Mouse (Mus musculus): ENCODE data around the gene Fbxl15. TPM values are rescaled to one million over a fixed set of nuclear protein-coding genes. Genes with fewer than 3 reads are reported as not detected.

The Fbxl15 gene
- total RNA-seq, 2 experiments from 2014 or later = 27.0 to 29.6 TPM

GRCm38 (mm10) chr19:46338942-46339286 lies 10.9 kb downstream of the Fbxl15 start:
- peak overlapping the region; percentile 94 for H3K27ac ChIP-seq
- no peak for DNase-seq (ENCODE audit: extremely low spot score in 1 of 2, low spot score in 2 of 2)
- no peak for TF ChIP-seq CTCF (IDR thresholded peaks at IDR 0.05)
- intact Hi-C loops (cut with DNase I) = loop anchor here (2.0 kb wide), 3 partner anchors 18 to 112 kb away; no protein-coding TSS in a partner anchor
- peak overlapping the region; percentile 24; the same call in 1 of the 2 replicates for H3K4me3 ChIP-seq

DNA sequence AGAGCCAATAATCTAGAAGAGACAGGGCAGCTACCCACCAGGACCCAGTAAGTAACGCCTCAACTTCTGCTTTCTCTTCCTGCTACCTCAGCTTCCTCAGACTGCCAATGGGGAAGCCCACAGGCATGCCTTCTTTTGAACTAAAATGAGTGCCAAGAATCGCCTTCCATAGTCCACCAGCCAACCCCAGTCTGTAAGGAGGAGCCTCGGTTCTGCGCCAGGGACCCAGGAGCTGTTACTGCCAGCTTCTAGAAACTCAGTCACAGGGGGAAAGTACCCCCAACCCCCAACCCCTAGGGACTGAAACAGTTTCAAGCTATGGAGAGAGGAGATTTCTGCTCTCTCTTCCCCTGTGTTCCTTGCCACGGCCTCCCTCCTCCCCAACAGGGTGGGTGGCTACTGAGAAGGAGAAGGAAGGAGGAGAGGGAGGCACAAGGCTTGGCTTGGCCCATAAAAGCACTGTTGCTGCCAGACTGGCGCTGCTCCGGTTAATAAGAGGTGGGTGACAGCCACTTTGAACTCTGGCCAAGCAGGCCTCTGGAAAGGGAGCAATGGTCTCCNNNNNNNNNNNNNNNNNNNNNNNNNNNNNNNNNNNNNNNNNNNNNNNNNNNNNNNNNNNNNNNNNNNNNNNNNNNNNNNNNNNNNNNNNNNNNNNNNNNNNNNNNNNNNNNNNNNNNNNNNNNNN lies 11.4 kb downstream of the Fbxl15 start:
- Histone ChIP-seq H3K27ac (peak overlapping the region; percentile 94), H3K4me3 (no peak overlapping the region)
- intact Hi-C loops (cut with DNase I) = loop anchor here (2.0 kb wide), 3 partner anchors 17 to 111 kb away; no protein-coding TSS in a partner anchor
- no peak for TF ChIP-seq CTCF (IDR thresholded peaks at IDR 0.05)
- DNase-seq (ENCODE audit: extremely low spot score in 1 of 2, low spot score in 2 of 2) = peak in 1 of 2 experiments; percentile 35

- intact Hi-C loops (cut with DNase I) = loop anchor here (5.0 kb wide), 1 partner anchor 157 kb away; the partner anchor contains the start of gene Trim8
- H3K27ac ChIP-seq = no peak overlapping the region
Measured at GRCm38 (mm10) chr19:46344710-46345419, 16.9 kb downstream of the Fbxl15 start.

DNA sequence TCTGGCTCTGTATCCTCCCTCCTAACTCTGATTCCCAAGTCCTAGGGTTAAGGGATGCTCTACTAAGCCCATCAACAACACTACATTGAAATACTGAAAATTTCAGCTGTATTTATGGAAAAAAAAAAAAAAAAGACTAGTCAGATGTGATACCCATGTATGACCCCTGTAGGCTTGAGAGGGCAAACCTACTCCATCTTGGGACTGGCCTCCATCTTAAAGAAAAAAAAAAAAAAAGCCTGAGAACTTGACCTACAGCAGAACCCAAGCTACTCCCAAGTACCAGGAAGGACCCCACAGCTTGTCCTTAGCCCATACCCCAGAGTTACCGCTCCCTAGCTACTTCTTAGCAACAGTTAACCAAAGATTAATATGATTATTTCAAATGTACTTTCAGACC lies 19.2 kb downstream of the Fbxl15 start:
- no peak for DNase-seq (ENCODE audit: extremely low spot score in 1 of 2, low spot score in 2 of 2)
- Histone ChIP-seq H3K4me3 (no peak overlapping the region), H3K27ac (no peak overlapping the region)
- intact Hi-C loops (cut with DNase I) = loop anchor here (5.0 kb wide), 1 partner anchor 155 kb away; the partner anchor contains the start of gene Trim8
- no peak for TF ChIP-seq CTCF (IDR thresholded peaks at IDR 0.05)

More at GRCm38 (mm10) chr19:46344710-46345419, 16.9 kb downstream of the Fbxl15 start:
- TF ChIP-seq CTCF (IDR thresholded peaks at IDR 0.05) = no peak
- no peak overlapping the region for H3K4me3 ChIP-seq
- DNase-seq (ENCODE audit: extremely low spot score in 1 of 2, low spot score in 2 of 2) = no peak

DNA sequence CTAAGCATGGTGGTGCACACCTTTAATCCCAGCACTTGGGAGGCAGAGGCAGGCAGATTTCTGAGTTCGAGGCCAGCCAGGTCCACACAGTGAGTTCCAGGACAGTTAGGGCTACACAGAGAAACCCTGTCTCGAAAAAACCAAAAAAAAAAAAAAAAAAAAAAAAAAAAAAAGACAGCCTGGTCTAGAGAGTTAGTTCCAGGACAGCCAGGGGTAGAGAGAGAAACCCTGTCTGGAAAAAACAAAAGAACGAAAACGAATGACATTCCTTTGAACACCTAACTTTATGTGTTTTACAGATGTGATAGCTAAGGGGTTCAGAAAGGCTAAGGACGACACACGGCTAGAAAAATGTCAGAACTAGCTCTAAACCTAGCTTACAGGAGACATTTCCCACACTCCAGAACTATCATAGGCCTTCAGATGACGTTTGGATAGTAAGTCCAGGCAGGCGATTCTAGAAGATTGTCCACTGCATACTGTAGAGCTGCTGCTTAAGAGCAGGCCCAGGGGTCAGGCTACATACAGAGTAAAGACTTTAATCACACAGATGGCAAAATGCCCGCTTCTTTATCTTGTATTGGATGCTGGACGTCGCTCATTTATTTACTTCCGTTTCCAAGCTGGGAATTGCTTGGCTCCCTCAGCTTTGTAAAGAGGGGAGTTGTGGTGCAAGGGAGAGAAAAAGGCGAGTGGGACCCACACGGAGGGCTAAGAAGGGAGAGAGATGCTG lies 20.1 kb downstream of the Fbxl15 start:
- no peak for DNase-seq (ENCODE audit: extremely low spot score in 1 of 2, low spot score in 2 of 2)
- TF ChIP-seq CTCF (IDR thresholded peaks at IDR 0.05) = no peak
- H3K4me3 ChIP-seq = peak overlapping the region; percentile 83
- intact Hi-C loops (cut with DNase I) = loop anchor here (2.0 to 5.0 kb wide), 2 partner anchors 47 to 154 kb away; partner anchors contain the start of genes Actr1a and Trim8
- H3K27ac ChIP-seq = peak overlapping the region; percentile 94

- Histone ChIP-seq H3K27ac (peak overlapping the region; percentile 94), H3K4me3 (peak overlapping the region; percentile 83)
- intact Hi-C loops (cut with DNase I) = loop anchor here (2.0 to 5.0 kb wide), 2 partner anchors 46 to 153 kb away; partner anchors contain the start of genes Actr1a and Trim8
- TF ChIP-seq CTCF (IDR thresholded peaks at IDR 0.05) = no peak; the same call in 1 of the 2 replicates
- peak; percentile 92 to 94 for DNase-seq (ENCODE audit: extremely low spot score in 1 of 2, low spot score in 2 of 2)
Measured at GRCm38 (mm10) chr19:46348761-46349458, 20.9 kb downstream of the Fbxl15 start.

DNA sequence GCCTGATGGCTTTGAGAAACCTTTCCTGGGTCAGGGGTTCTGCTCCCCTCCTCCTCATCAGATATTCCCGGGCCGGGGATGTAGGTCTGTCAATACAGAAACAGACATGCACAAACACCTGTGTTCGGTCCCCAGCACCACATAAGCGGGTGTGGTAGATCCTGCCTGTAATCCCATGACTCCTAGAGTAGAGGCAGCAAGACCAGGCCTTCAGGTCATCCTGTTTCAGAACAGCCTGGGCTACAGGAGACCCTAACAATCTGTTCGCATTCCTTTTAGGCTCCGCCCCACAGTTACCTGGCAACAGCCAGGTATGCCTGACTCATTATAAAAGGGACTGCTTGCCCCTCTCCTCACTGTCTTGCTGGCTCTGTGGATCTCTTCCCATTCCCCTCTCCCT lies 21.6 kb downstream of the Fbxl15 start:
- H3K4me3 ChIP-seq = peak overlapping the region; percentile 83
- TF ChIP-seq CTCF (IDR thresholded peaks at IDR 0.05) = no peak
- H3K27ac ChIP-seq = peak overlapping the region; percentile 85
- no peak for DNase-seq (ENCODE audit: extremely low spot score in 1 of 2, low spot score in 2 of 2)
- intact Hi-C loops (cut with DNase I) = loop anchor here (2.0 to 5.0 kb wide), 2 partner anchors 45 to 153 kb away; partner anchors contain the start of genes Actr1a and Trim8

GRCm38 (mm10) chr19:46350168-46350932 lies 22.4 kb downstream of the Fbxl15 start, which contains the start of gene 2310034G01Rik:
2310034G01Rik (minus strand) TSS chr19:46350302.
- no peak for TF ChIP-seq CTCF (IDR thresholded peaks at IDR 0.05)
- Histone ChIP-seq H3K27ac (peak within 1 kb of the TSS; percentile 85), H3K4me3 (peak within 1 kb of the TSS; percentile 83)
- no peak for DNase-seq (ENCODE audit: extremely low spot score in 1 of 2, low spot score in 2 of 2)
- intact Hi-C loops (cut with DNase I) = no loop called here

DNA sequence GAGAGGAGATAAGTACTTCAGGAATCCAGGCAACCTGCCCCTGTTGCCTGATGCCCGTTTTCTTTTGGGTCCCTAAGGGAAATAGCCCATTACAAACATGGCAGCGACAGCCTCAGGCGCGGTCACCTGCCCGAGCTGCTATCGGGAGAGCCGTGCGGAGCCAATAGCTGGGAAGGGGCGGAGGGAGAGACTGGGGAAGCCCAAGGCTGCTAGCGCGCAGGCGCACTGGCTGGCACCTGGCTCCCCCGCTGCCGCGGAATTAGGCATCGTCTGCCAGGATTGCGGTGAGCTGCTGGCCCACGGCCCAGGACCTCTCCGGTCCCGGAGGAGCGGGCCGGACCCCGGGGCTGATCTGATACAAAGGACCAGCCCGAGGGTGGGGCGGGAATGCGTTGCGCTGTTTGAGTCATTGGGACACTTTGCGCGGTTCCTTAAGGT lies 28.7 kb downstream of the Fbxl15 start:
- peak overlapping the region; percentile 92 for H3K27ac ChIP-seq
- peak overlapping the region; percentile 74 for H3K4me3 ChIP-seq
- intact Hi-C loops (cut with DNase I) = loop anchor here (2.0 kb wide), 1 partner anchor 18 kb away; the partner anchor contains the start of gene Cuedc2
- TF ChIP-seq CTCF (IDR thresholded peaks at IDR 0.05) = no peak
- peak; percentile 90 to 91 for DNase-seq (ENCODE audit: extremely low spot score in 1 of 2, low spot score in 2 of 2)

All from left cerebral cortex, adult 2 months (tissue).